Mouse (Mus musculus): ENCODE measurements around the gene Bscl2.

Gene Bscl2

DNA sequence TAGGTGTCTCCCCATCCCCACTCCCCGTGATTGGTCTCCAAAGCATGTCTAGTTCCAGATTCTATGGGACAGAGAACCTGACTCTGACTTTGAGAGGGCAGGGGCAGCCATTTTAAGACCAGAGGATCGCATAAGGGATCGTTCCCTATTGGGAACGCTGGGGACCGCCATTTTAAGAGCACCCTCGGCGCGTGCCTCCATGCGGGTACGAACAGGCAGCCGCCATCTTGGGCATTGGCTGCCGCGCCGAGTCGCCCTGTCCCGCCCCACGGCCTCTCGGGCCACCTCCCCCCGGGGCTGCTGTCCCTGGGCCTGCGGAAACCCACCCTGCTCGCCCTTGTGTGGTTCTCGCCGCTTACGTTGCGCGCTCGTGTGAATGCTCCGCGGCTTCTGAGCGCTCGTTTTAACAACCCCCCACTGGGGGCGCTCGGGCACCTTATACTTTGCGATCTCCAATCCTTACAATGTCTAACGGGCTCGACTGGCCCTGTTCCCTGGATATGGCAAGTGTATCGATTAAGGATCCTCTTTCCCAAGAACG is at the start of gene Bscl2:
TSS of gene Bscl2 (plus strand) at position 217 of the 541 bp plus-strand sequence.
- no peak for DNase-seq (ENCODE audit: low read depth, low spot score)

DNA sequence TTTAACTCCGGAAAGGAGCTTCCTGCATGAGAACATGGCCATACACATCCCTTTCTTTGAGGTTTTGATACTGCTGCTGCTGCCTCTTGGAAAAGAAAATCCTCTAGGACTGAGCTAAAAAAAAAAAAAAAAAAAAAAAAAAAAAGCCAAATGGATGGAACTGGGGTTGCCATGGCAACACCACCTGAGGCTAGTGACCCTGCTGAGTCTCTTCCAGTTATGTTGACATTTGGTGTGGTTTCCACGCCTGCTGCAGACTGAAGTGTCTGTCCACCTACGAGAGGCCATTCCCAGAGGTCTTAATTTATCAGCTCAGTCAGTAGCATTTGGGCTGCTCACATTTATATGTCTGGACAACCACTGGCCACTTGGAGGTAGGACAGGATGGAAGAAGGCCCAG is 48.7 kb upstream of the Bscl2 start:
- DNase-seq (ENCODE audit: low read depth, low spot score): no peak

GRCm38 (mm10) chr19:8789171-8789570 is 48.1 kb upstream of the Bscl2 start:
- peak; percentile 68 for DNase-seq (ENCODE audit: low read depth, low spot score)

DNA sequence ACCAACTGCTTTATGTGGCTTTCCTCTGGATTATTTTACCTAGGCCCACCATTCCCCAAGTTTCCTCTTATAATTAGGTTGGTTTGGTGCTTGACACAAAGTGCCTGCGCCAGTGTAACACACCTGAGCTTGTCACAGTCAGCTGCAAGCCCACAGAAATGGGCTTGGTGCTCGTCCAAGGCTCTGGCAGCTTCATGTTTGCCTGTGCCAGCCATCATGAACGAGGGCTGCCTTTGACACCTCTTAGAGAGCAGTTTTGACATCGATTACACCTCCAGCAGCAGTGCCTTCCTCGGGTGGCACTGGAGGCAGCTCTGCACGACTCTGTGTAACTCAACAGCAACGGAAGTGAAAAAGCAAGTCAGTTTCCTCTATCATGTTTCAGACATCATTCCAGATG is 47.1 kb upstream of the Bscl2 start:
- no peak for DNase-seq (ENCODE audit: low read depth, low spot score)

GRCm38 (mm10) chr19:8798264-8798946 is 38.9 kb upstream of the Bscl2 start, which contains the start of gene Polr2g:
TSS of gene Polr2g (minus strand) at chr19:8798577.
- peak; percentile 95 for DNase-seq (ENCODE audit: low read depth, low spot score)

DNA sequence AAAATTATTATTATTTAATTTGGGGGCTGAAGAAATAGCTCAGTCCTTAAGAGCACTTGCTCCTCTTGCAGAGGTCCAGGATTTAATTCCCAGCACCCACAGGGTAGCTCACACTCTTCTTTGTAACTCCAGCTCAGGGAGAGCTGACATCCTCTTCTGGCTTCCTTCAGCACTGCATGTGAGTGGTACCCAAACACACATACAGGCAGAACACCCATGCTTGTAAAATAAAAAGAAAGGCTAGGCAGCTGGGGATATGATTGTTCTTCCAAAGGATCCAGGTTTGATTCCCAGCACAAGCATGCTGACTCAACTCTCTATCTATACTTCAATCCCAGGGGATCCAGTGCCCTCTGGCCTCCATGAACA is 38.3 kb upstream of the Bscl2 start:
- DNase-seq (ENCODE audit: low read depth, low spot score): no peak

GRCm38 (mm10) chr19:8802130-8802821 is 35.0 kb upstream of the Bscl2 start, which contains the start of gene Zbtb3:
TSS of gene Zbtb3 (plus strand) at chr19:8802555.
- DNase-seq (ENCODE audit: low read depth, low spot score): peak; percentile 99

DNA sequence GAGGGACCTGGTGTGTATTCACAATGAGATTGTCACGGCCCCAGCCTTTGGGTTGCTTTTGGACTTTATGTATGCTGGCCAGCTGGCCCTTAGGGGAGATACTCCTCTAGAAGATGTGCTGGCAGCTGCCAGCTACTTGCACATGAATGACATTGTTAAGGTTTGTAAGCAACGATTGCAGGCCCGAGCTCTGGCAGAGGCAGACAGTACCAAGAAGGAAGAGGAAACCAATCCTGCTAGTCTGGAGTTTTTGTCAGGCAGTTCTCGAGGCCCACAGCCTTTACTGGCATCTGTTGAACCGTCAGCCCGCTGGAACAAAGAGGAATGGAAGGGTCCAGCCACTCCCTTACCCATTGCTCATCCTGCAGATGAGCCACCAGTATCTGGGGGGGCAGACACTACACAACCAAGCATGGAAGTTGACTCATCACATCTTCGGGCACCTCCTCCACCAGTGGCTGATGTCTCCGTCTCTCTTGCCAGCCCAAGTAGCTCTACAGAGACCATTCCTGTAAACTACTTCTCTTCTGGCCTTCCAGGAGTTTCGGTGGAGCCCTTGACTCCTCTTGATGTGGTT is 34.0 kb upstream of the Bscl2 start:
- DNase-seq (ENCODE audit: low read depth, low spot score): no peak

GRCm38 (mm10) chr19:8803879-8804660 is 33.2 kb upstream of the Bscl2 start:
- DNase-seq (ENCODE audit: low read depth, low spot score): no peak

- DNase-seq (ENCODE audit: low read depth, low spot score): no peak
Measured at GRCm38 (mm10) chr19:8806810-8807209, 30.5 kb upstream of the Bscl2 start.

DNA sequence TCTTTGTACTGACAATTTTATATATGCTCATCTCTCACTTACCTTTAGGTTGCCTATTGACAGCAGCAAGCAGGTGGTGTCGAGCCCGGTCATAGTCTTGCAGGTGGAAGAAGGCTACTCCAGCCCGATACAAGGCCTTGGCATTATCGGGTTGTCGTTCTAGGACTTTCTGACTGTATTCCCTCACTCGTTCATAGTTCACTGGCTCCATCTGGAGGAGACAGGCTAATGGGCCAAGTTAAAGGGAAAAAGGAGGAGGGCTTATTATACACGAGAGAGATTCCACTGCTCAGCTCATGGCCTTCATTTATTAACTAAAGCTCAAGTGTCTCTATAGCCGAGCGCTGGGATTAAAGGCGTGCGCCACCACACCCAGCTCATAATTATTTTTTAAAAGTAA is 21.5 kb upstream of the Bscl2 start:
- no peak for DNase-seq (ENCODE audit: low read depth, low spot score)

GRCm38 (mm10) chr19:8817001-8817400 is 20.3 kb upstream of the Bscl2 start:
- DNase-seq (ENCODE audit: low read depth, low spot score): no peak

- DNase-seq (ENCODE audit: low read depth, low spot score): no peak
Measured at GRCm38 (mm10) chr19:8818301-8818798, 18.9 kb upstream of the Bscl2 start.

GRCm38 (mm10) chr19:8818801-8819595 is 18.3 kb upstream of the Bscl2 start, which contains the start of gene Ttc9c:
TSS of gene Ttc9c (minus strand) at chr19:8819333.
- DNase-seq (ENCODE audit: low read depth, low spot score): peak; percentile 99

- peak; percentile 99 for DNase-seq (ENCODE audit: low read depth, low spot score)
Measured at GRCm38 (mm10) chr19:8819596-8820423, 17.5 kb upstream of the Bscl2 start, which contains the start of gene Hnrnpul2. TSS of gene Hnrnpul2 (plus strand) at chr19:8820010.

DNA sequence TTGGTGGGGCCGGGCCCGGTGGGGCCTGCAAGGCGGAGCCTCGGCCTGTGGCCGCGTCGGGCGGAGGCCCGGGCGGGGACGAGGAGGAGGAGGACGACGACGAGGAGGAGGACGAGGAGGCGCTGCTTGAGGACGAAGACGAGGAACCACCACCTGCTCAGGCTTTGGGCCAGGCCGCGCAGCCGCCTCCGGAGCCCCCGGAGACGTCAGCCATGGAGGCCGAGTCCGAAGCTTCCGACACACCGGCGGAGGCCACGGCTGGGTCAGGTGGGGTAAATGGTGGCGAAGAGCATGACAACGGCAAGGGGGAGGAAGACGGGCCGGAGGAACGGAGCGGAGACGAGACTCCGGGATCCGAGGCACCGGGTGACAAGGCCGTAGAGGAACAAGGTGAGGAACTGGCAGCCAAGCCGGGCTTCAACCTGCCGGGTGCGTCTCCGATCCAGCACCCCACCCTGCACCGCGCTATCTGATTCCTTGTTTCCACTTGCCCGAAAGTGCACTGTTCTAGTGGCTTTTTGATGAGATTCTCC is 16.8 kb upstream of the Bscl2 start:
- no peak for DNase-seq (ENCODE audit: low read depth, low spot score)

- no peak for DNase-seq (ENCODE audit: low read depth, low spot score)
Measured at GRCm38 (mm10) chr19:8821146-8821545, 16.1 kb upstream of the Bscl2 start.

DNA sequence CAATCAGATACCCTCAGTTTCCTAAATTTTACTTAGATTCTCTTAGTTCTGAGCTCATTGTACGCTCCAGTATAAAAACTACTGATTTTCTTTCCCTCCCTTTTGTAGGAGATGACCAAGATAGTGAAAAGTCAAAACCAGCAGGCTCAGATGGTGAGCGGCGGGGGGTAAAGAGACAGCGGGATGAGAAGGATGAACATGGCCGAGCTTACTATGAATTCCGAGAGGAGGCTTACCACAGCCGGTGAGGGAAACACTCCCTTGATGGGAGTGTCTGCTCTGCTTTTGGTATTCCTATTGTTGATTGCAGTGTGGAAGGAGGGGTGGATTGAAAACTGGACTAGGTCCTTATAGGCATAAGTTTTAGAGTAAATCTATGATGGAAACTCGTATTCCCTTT is 14.6 kb upstream of the Bscl2 start:
- no peak for DNase-seq (ENCODE audit: low read depth, low spot score)

GRCm38 (mm10) chr19:8829660-8830059 is 7.6 kb upstream of the Bscl2 start, which contains the start of gene AC129217.1:
TSS of gene AC129217.1 (plus strand) at chr19:8829773.
- DNase-seq (ENCODE audit: low read depth, low spot score): no peak
